Mouse (Mus musculus) E14TG2a.4 (cell line): ENCODE results near the gene Rita1.

Experiments
- H3K27me3 ChIP-seq: 2 replicates; pipeline ENCODE4 v1.6.1; 2014; ENCODE audit warnings: low read length, control low read depth; ENCODE audit not compliant: insufficient read depth
- H3K36me3 ChIP-seq: 2 replicates; pipeline ENCODE4 v1.6.1; 2014; ENCODE audit warnings: low read length, control low read depth; ENCODE audit not compliant: insufficient read depth
- H3K4me1 ChIP-seq: replicated peaks from 2 replicates; pipeline ENCODE4 v1.6.1; 2014; ENCODE audit warnings: low read depth, low read length, control low read depth
- H3K4me3 ChIP-seq: replicated peaks from 2 replicates; pipeline ENCODE4 v1.5.1; 2014; ENCODE audit warnings: mild to moderate bottlenecking, low read length
- H3K9me3 ChIP-seq: 2 replicates; pipeline ENCODE4 v1.6.1; 2014; ENCODE audit warnings: low read length, control low read depth
- CTCF ChIP-seq: conservative IDR thresholded peaks from 2 replicates; pipeline ENCODE4 v1.5.1; 2014; ENCODE audit warnings: low read length
- NANOG ChIP-seq: IDR thresholded peaks from 2 replicates; pipeline ENCODE4 v1.6.1; 2014; ENCODE audit warnings: borderline replicate concordance, low read length, mixed read lengths
- POU5F1 ChIP-seq: IDR thresholded peaks from 2 replicates; pipeline ENCODE4 v1.6.1; 2014; ENCODE audit warnings: low read length, borderline replicate concordance

Rita1 gene

GRCm38 (mm10) chr5:120558762-120559161 lies 53.6 kb downstream of the Rita1 start:
- Histone ChIP-seq H3K27me3 (no peaks in the 10 kb centered on the region), H3K36me3 (peaks cover 32% of the 10 kb centered on the region), H3K4me1 (peaks cover 74% of the 10 kb centered on the region), H3K9me3 (no peaks in the 10 kb centered on the region), H3K4me3 (peak overlapping the region; percentile 63)
- TF ChIP-seq POU5F1, result no peak
- no peak for TF ChIP-seq NANOG
- no peak for TF ChIP-seq CTCF

- Histone ChIP-seq H3K4me1 (peaks cover 74% of the 10 kb centered on the region), H3K4me3 (peak overlapping the region; percentile 63; the same call in 1 of the 2 replicates), H3K36me3 (peaks cover 39% of the 10 kb centered on the region), H3K27me3 (no peaks in the 10 kb centered on the region), H3K9me3 (no peaks in the 10 kb centered on the region)
- TF ChIP-seq POU5F1 (no peak), NANOG (no peak), CTCF (no peak)
These were observed 54.3 kb downstream of the Rita1 start for GRCm38 (mm10) chr5:120558041-120558440.

- TF ChIP-seq POU5F1 (no peak), NANOG (no peak), CTCF (no peak)
- Histone ChIP-seq H3K36me3 (peaks cover 59% of the 10 kb centered on the region), H3K4me1 (peaks cover 58% of the 10 kb centered on the region), H3K27me3 (no peaks in the 10 kb centered on the region), H3K4me3 (peak overlapping the region; percentile 32; the same call in 1 of the 2 replicates), H3K9me3 (no peaks in the 10 kb centered on the region)
These were observed 56.5 kb downstream of the Rita1 start for GRCm38 (mm10) chr5:120555871-120556270.

- Histone ChIP-seq H3K4me1 (peaks cover 25% of the 10 kb centered on the region), H3K27me3 (no peaks in the 10 kb centered on the region), H3K36me3 (peaks cover 65% of the 10 kb centered on the region), H3K4me3 (no peak overlapping the region), H3K9me3 (no peaks in the 10 kb centered on the region)
- no peak for TF ChIP-seq NANOG
- TF ChIP-seq CTCF, result no peak
- no peak for TF ChIP-seq POU5F1
These were observed 61.7 kb downstream of the Rita1 start for GRCm38 (mm10) chr5:120550673-120551072.

- peaks cover 22% of the 10 kb centered on the region for H3K4me1 ChIP-seq
- H3K36me3 ChIP-seq, result peaks cover 60% of the 10 kb centered on the region
- H3K4me3 ChIP-seq, result no peak overlapping the region
- H3K27me3 ChIP-seq, result no peaks in the 10 kb centered on the region
- no peaks in the 10 kb centered on the region for H3K9me3 ChIP-seq
- no peak for TF ChIP-seq CTCF
- no peak for TF ChIP-seq NANOG
- TF ChIP-seq POU5F1, result no peak
These were observed 62.3 kb downstream of the Rita1 start for GRCm38 (mm10) chr5:120550137-120550536.

GRCm38 (mm10) chr5:120548236-120548850 lies 64.0 kb downstream of the Rita1 start:
- Histone ChIP-seq H3K27me3 (no peaks in the 10 kb centered on the region), H3K9me3 (no peaks in the 10 kb centered on the region), H3K4me3 (no peak overlapping the region), H3K36me3 (peaks cover 54% of the 10 kb centered on the region), H3K4me1 (peaks cover 16% of the 10 kb centered on the region)
- TF ChIP-seq CTCF (no peak), POU5F1 (no peak), NANOG (no peak)
